Mouse (Mus musculus) stomach, postnatal 0 days (tissue): Measurements from ENCODE around the gene Rrp1b.

Source experiments
- CTCF ChIP-seq: IDR thresholded peaks from 2 replicates; pipeline ENCODE4 v1.5.1; 2016; ENCODE audit warnings: antibody characterized with exemption, low read depth, mild to moderate bottlenecking, moderate library complexity
- EP300 ChIP-seq: optimal IDR thresholded peaks from 2 replicates; pipeline ENCODE3; 2016; ENCODE audit warnings: antibody characterized with exemption

GRCm38 (mm10) chr17:32074658-32075057, 38.8 kb downstream of the Rrp1b start:
- TF ChIP-seq CTCF (no peak), EP300 (no peak)
